Mouse (Mus musculus) midbrain, embryonic 10.5 days (tissue): ENCODE measurements around the gene Scgb2a2. TPM values are rescaled to one million over a fixed set of nuclear protein-coding genes. Genes with fewer than 3 reads are reported as not detected.
A peak's percentile ranks its signal among the peaks of the same experiment; 100 is the strongest.
"Not testable (repeated sequence)": the region's sequence is repeated elsewhere in the genome, so short reads cannot be mapped to it uniquely, and the experiment has no call there.

Experiments used
- DNase-seq: peaks from one replicate; pipeline ENCODE4 v3.0.0-alpha.2; 2017; ENCODE audit warnings: low spot score
- H3K27ac ChIP-seq: fragments of 300-500 bp; sonication (generic); replicated peaks from 2 replicates; pipeline ENCODE4 v1.5.1; 2016; ENCODE audit warnings: mild to moderate bottlenecking
- H3K27me3 ChIP-seq: fragments of 300-500 bp; sonication (generic); 2 replicates; pipeline ENCODE4 v1.6.1; 2016; ENCODE audit warnings: low read depth, mild to moderate bottlenecking; ENCODE audit not compliant: poor library complexity, severe bottlenecking
- H3K36me3 ChIP-seq: fragments of 300-500 bp; sonication (generic); 2 replicates; pipeline ENCODE4 v1.6.1; 2016; ENCODE audit warnings: mild to moderate bottlenecking, moderate library complexity
- H3K4me1 ChIP-seq: fragments of 300-500 bp; sonication (generic); 2 replicates; pipeline ENCODE4 v1.6.1; 2016
- H3K4me3 ChIP-seq: fragments of 300-500 bp; sonication (generic); 2 replicates; pipeline ENCODE4 v1.5.1; 2016; ENCODE audit warnings: mild to moderate bottlenecking, moderate library complexity
- H3K9me3 ChIP-seq: fragments of 300-500 bp; sonication (generic); replicated peaks from 2 replicates; pipeline ENCODE4 v1.6.1; 2016; ENCODE audit warnings: mild to moderate bottlenecking
- WGBS: fragments of 180-500 bp; shearing (Covaris S2); methylation state at CpG from one replicate; pipeline ENCODE4 v1.1.7; 2016; 5-methylcytosine and 5-hydroxymethylcytosine counted together
- microRNA-seq: library from miRNA; unstranded; fragments of <30 nt; microRNA quantifications from one replicate; pipeline ENCODE4, GENCODE M21; 2017
- polyA plus RNA-seq: library from polyadenylated mRNA; unstranded; fragments of >200 nt; fragmentation: Nextera tagmentation; extraction: Ambion mirVana; gene quantifications from 2 replicates; pipeline ENCODE4 v1.2.1, GENCODE M21; 2016

The Scgb2a2 gene
- polyA plus RNA-seq, 1 experiment from 2014 or later, result 0.14 TPM

GRCm38 (mm10) chr19:9899072-9899779 is 51.9 kb downstream of the Scgb2a2 start, which contains the start of gene Incenp:
Gene Incenp, minus strand, starts transcription at chr19:9899551.
- no peaks in the 10 kb centered on the region; the same call in 1 of the 2 replicates for H3K9me3 ChIP-seq
- H3K4me1 ChIP-seq, result peaks cover 39% of the 10 kb centered on the region
- H3K27me3 ChIP-seq, result no peaks in the 10 kb centered on the region
- H3K27ac ChIP-seq, result peak within 1 kb of the TSS; percentile 96
- peaks cover 33% of the 10 kb centered on the region for H3K36me3 ChIP-seq
- WGBS, result under 1% methylated on average over 58 of the region's 58 CpGs
- peak within 1 kb of the TSS; percentile 90 for H3K4me3 ChIP-seq
- peak; percentile 96 for DNase-seq

- Histone ChIP-seq H3K36me3 (peaks cover 27% of the 10 kb centered on the region), H3K27me3 (no peaks in the 10 kb centered on the region), H3K27ac (peak overlapping the region; percentile 96), H3K4me3 (peak overlapping the region; percentile 90), H3K9me3 (no peaks in the 10 kb centered on the region; the same call in 1 of the 2 replicates), H3K4me1 (peaks cover 39% of the 10 kb centered on the region)
- 8% methylated on average over 10 of the region's 10 CpGs for WGBS
- no peak for DNase-seq
These were observed 52.4 kb downstream of the Scgb2a2 start for GRCm38 (mm10) chr19:9899780-9900146.

- H3K27ac ChIP-seq, DNase-seq, H3K27me3 ChIP-seq, H3K9me3 ChIP-seq, H3K4me3 ChIP-seq: not testable (repeated sequence)
- Histone ChIP-seq H3K36me3 (peaks cover 18% of the 10 kb centered on the region), H3K4me1 (peaks cover 39% of the 10 kb centered on the region)
- 92% methylated on average over 2 of the region's 2 CpGs for WGBS
These were observed 53.3 kb downstream of the Scgb2a2 start for GRCm38 (mm10) chr19:9900696-9901095.

Small RNA genes lying within 50 kb of the gene (microRNA-seq; reads per million reads assigned to microRNA genes)
- not detected for gene Gm22369

Other genes with a start within 250 kb of the Scgb2a2 start
- 142 and 150 TPM in 2 replicates for gene Incenp, start 52.0 kb downstream of the Scgb2a2 start, polyA plus RNA-seq
- 1,350 and 1,398 TPM in 2 replicates for gene Fth1, start 133.0 kb downstream of the Scgb2a2 start, polyA plus RNA-seq
- gene Best1, start 154.1 kb downstream of the Scgb2a2 start, polyA plus RNA-seq, result 1.4 and 2.0 TPM in 2 replicates
- gene Rab3il1, start 154.1 kb downstream of the Scgb2a2 start, polyA plus RNA-seq, result 34.6 and 35.6 TPM in 2 replicates
- gene Fads3, start 194.0 kb downstream of the Scgb2a2 start, polyA plus RNA-seq, result 5.5 and 5.8 TPM in 2 replicates